7 mouse cellular contexts compared by ENCODE assay signal in genomic region chr7:98783954-98784353, GRCm38 (mm10). TPM values are rescaled to one million over a fixed set of nuclear protein-coding genes. Genes with fewer than 3 reads are reported as not detected.
DNase-seq lines count a peak whose midpoint lies in the region; ATAC-seq and TF ChIP-seq lines count a peak whose summit lies in the region.

No protein-coding gene starts in this region.

- no peak for TF ChIP-seq POLR2A in thymus, adult 2 months (IDR thresholded peaks at IDR 0.05; ENCODE audit: control insufficient read depth, extremely low read depth, insufficient read depth, low read length, poor library complexity)

- H3K9ac ChIP-seq in heart, embryonic 13.5 days: peak overlapping the region; percentile 67
- H3K9ac ChIP-seq in kidney, embryonic 16.5 days (replicated peaks; ENCODE audit: low read length): no peak overlapping the region; the same call in 1 of the 2 replicates
- no peak overlapping the region for H3K9ac ChIP-seq in liver, embryonic 14.5 days (replicated peaks)

- no peak for TF ChIP-seq CTCF in liver, embryonic 14.5 days (IDR thresholded peaks at IDR 0.05; ENCODE audit: low read depth)
- no peak for TF ChIP-seq CTCF in thymus, adult 2 months (IDR thresholded peaks at IDR 0.05; ENCODE audit: borderline replicate concordance, control insufficient read depth, extremely low read depth, insufficient read depth, low read length, poor library complexity)

- H3K4me1 ChIP-seq in heart, embryonic 13.5 days: peaks cover 49% of the 10 kb centered on the region
- peaks cover 25% of the 10 kb centered on the region for H3K4me1 ChIP-seq in kidney, embryonic 16.5 days (ENCODE audit: insufficient read depth, low read length)
- peaks cover 0 to 4% of the 10 kb centered on the region in 2 experiments; a peak in 2 of 4 replicates for H3K4me1 ChIP-seq in liver, embryonic 14.5 days (replicated peaks; ENCODE audit: control insufficient read depth in 2 of 2, insufficient read depth in 2 of 2, low read length in 1 of 2)
- no peaks in the 10 kb centered on the region for H3K4me1 ChIP-seq in thymus, adult 2 months (replicated peaks; ENCODE audit: control insufficient read depth, insufficient read depth, low read length)

- H3K36me3 ChIP-seq in heart, embryonic 13.5 days: no peaks in the 10 kb centered on the region
- no peaks in the 10 kb centered on the region for H3K36me3 ChIP-seq in kidney, embryonic 16.5 days (ENCODE audit: insufficient read depth, low read length)
- no peaks in the 10 kb centered on the region for H3K36me3 ChIP-seq in liver, embryonic 14.5 days (replicated peaks; ENCODE audit: control insufficient read depth, insufficient read depth, low read depth)
- H3K36me3 ChIP-seq in thymus, adult 2 months (ENCODE audit: control insufficient read depth, insufficient read depth, low read length): no peaks in the 10 kb centered on the region

- H3K4me2 ChIP-seq in heart, embryonic 13.5 days: peak overlapping the region; percentile 49
- H3K4me2 ChIP-seq in kidney, embryonic 16.5 days (replicated peaks; ENCODE audit: low read depth, low read length): 0 out of 2 replicates have a peak overlapping the region, but pooled peaks have one; percentile 13
- H3K4me2 ChIP-seq in liver, embryonic 14.5 days (ENCODE audit: low read depth): no peak overlapping the region

- no peak for TF ChIP-seq EP300 in liver, embryonic 14.5 days (IDR thresholded peaks at IDR 0.05; ENCODE audit: low read depth)

- WGBS in heart, embryonic 13.5 days: 8% methylated on average over 7 of the region's 7 CpGs
- WGBS in kidney, embryonic 16.5 days: 23% methylated on average over 7 of the region's 7 CpGs
- 52% methylated on average over 7 of the region's 7 CpGs for WGBS in liver, embryonic 14.5 days (ENCODE audit: insufficient replicate concordance)
- 89% methylated on average over 7 of the region's 7 CpGs for WGBS in thymus, adult 2 months

- H3K9me3 ChIP-seq in heart, embryonic 13.5 days: no peaks in the 10 kb centered on the region
- no peaks in the 10 kb centered on the region for H3K9me3 ChIP-seq in kidney, embryonic 16.5 days (ENCODE audit: low read length)
- no peaks in the 10 kb centered on the region for H3K9me3 ChIP-seq in liver, embryonic 14.5 days (ENCODE audit: control insufficient read depth, low read length)

- no peaks in the 10 kb centered on the region for H3K27me3 ChIP-seq in heart, embryonic 13.5 days (replicated peaks)
- H3K27me3 ChIP-seq in kidney, embryonic 16.5 days (ENCODE audit: insufficient read depth, low read length): no peaks in the 10 kb centered on the region
- H3K27me3 ChIP-seq in liver, embryonic 14.5 days (ENCODE audit: control insufficient read depth, insufficient read depth, low read length): no peaks in the 10 kb centered on the region; the same call in 1 of the 2 replicates
- H3K27me3 ChIP-seq in thymus, adult 2 months (ENCODE audit: control insufficient read depth, insufficient read depth, low read length): no peaks in the 10 kb centered on the region

- peak; percentile 37 for DNase-seq in brain, embryonic 18.5 days (ENCODE audit: low read depth, low spot score)
- peak; percentile 82 for DNase-seq in fibroblast of lung, adult 2 months (ENCODE audit: low read depth)
- DNase-seq in liver, embryonic 14.5 days (ENCODE audit: low read depth in 3 of 3, low spot score in 3 of 3): peak in 2 of 3 experiments; percentile 10 to 11
- DNase-seq in ovary, postnatal 10 days (ENCODE audit: low spot score): peak; percentile 82
- DNase-seq in thymus, adult 2 months: no peak

- ATAC-seq in heart, embryonic 13.5 days (ENCODE audit: extremely low read depth, insufficient number of reproducible peaks, low FRiP score, low TSS enrichment): peak; percentile 69; the same call in 1 of the 2 replicates
- ATAC-seq in kidney, embryonic 16.5 days (ENCODE audit: low FRiP score, low TSS enrichment): peak; percentile 73
- ATAC-seq in liver, embryonic 14.5 days (ENCODE audit: insufficient read depth): no peak

- H3K4me3 ChIP-seq in heart, embryonic 13.5 days: no peak overlapping the region
- H3K4me3 ChIP-seq in kidney, embryonic 16.5 days (ENCODE audit: low read length): no peak overlapping the region
- no peak overlapping the region for H3K4me3 ChIP-seq in liver, embryonic 14.5 days (ENCODE audit: insufficient read depth in 1 of 2, low read depth in 2 of 2, low read length in 2 of 2)
- H3K4me3 ChIP-seq in thymus, adult 2 months (ENCODE audit: control insufficient read depth, insufficient read depth, low read length): no peak overlapping the region

- H3K27ac ChIP-seq in heart, embryonic 13.5 days (replicated peaks): peak overlapping the region; percentile 88
- peak overlapping the region; percentile 87 for H3K27ac ChIP-seq in kidney, embryonic 16.5 days (ENCODE audit: low read length)
- H3K27ac ChIP-seq in liver, embryonic 14.5 days: no peak overlapping the region
- no peak overlapping the region for H3K27ac ChIP-seq in thymus, adult 2 months (ENCODE audit: control insufficient read depth, insufficient read depth, low read length)

RNA-seq across cellular contexts. Expression of gene Wnt11, which starts 51.0 kb away (rescaled TPM):
- polyA plus RNA-seq in heart, embryonic 13.5 days (2015; fragmentation: Nextera tagmentation; extraction: Ambion mirVana): 15.8 and 17.4 TPM in 2 replicates
- 32.4 and 33.3 TPM in 2 replicates for polyA plus RNA-seq in kidney, embryonic 16.5 days (2015; fragmentation: Nextera tagmentation; extraction: Ambion mirVana)
- polyA plus RNA-seq in liver, embryonic 14.5 days (2012; rRNA removed): 0.93 and 0.95 TPM in 2 replicates
- 0.46 and 0.48 TPM in 2 replicates for polyA plus RNA-seq in liver, embryonic 14.5 days (2014; fragmentation: Nextera tagmentation; extraction: Ambion mirVana)
- 7.0 and 9.2 TPM in 2 replicates for polyA plus RNA-seq in thymus, adult 2 months (2012; rRNA removed)

Comparison
In these comparisons a context has a peak if more than half of its experiments do, and no peak if none do; other contexts are left out.
1. H3K27ac ChIP-seq: peak in heart, embryonic 13.5 days (single experiment) and kidney, embryonic 16.5 days (single experiment); none in liver, embryonic 14.5 days (single experiment) and thymus, adult 2 months (single experiment).